Mouse (Mus musculus) liver (tissue): Measurements from ENCODE around the gene Tmem63c.

Source experiments
- DNase-seq: peaks from one replicate; pipeline ENCODE4 v3.0.0-alpha.2; 2020; ENCODE audit warnings: mixed read lengths

Tmem63c gene

DNA sequence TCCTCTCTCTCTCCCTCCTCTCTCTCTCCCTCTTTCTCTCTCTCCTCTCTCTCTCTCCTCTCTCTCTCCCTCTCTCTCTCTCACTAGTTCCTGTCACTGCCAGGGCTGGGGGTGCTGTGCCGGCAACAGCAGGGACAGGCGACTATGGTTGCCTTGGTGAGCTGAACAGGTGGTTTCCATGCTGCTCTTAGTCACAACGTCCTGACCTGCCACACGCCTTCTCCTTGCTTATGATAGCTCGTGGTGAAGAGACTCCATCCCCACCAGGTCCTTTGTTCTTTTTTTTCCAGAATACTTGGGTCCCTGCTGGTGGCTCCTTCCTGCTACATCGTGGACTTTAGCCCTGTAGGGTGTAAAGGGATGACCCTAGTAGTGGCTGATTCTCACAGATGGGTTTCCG lies 18.9 kb upstream of the Tmem63c start:
- no peak for DNase-seq

DNA sequence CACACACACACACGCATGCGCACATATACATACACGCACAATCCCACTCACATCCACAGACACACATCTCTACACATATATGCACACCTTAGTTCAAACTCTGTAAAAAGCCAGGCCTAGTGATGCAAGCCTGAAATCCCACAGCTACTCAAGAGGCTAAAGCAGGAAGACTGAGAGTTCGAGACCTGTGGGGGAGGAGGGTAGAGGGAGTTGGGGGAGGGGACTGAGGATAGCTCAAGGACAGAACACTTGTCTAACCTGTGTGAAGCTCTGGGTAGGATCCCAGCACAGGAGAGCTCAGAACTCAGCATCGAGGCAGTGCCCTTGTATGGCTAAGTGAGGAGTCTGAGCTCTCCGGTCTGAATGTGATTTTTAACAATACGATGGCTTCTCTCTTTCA lies 18.3 kb upstream of the Tmem63c start:
- no peak for DNase-seq

- no peak for DNase-seq
Observed at GRCm38 (mm10) chr12:87003606-87004005, 17.5 kb upstream of the Tmem63c start.

DNA sequence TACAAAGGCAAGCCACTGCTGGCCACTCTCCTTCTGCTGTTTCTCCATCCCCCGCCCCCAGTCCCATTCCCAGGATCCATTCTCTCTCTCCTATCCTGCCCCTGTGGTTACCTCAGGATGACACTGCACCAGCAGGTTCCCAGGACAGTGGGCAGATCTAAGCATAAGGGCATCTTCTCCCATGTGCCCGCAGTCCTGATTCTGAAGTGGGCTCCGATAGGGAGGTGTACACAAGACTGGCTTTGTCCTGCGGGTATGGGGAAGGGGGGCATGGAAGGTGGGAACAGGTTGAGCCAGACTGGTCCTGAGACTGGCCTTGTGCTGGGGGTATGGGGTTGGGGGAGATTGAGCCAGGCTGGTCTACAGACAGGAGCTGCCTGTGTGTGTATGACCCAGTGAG lies 16.5 kb upstream of the Tmem63c start:
- DNase-seq, result no peak

- peak; percentile 49 for DNase-seq
Observed at GRCm38 (mm10) chr12:87017041-87017440, 4.1 kb upstream of the Tmem63c start.

GRCm38 (mm10) chr12:87018756-87019155 lies 2.4 kb upstream of the Tmem63c start:
- no peak for DNase-seq

DNA sequence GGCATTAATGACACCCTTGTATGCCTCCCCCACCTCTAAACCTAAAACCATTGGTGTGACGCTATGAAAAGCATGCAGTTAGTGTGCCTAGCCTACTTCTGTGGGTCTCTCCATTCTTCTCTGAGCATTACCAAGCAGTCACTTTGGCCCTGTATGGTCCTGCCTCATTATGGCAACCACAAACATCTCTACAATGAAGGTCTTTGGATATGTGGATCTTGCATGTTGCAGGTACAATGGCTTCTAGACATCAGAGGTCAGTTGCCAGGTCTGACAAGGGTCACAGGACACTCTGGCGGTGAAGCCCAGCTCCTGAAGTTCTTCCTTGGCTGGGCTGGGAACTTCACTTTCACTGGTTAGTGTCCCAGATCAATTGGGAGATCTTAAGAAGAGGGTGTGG lies 866 bp downstream of the Tmem63c start:
- no peak for DNase-seq

- DNase-seq, result no peak
Observed at GRCm38 (mm10) chr12:87023456-87023855, 2.3 kb downstream of the Tmem63c start.

- peak; percentile 60 for DNase-seq
Observed at GRCm38 (mm10) chr12:87026109-87026870, 5.2 kb downstream of the Tmem63c start.

DNA sequence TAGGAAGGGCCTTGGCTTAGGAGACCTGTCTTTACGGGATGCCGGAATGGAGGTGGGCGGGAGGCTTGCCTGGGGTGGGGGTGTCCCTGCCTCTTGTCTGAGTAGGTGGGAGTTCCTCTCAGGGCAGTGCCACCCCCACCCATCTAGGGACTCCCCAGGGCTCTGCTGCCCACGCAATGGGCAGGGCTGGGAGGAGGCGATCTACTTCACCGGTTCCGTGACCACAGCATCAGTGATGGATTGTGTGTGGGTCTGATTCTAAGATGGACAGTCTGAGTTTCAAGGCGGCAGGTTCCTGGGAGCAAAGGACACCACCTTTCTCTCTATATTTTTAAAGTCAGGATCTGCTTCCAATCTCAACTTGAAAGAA lies 5.7 kb downstream of the Tmem63c start:
- no peak for DNase-seq

- DNase-seq, result no peak
Observed at GRCm38 (mm10) chr12:87027391-87027790, 6.3 kb downstream of the Tmem63c start.

DNA sequence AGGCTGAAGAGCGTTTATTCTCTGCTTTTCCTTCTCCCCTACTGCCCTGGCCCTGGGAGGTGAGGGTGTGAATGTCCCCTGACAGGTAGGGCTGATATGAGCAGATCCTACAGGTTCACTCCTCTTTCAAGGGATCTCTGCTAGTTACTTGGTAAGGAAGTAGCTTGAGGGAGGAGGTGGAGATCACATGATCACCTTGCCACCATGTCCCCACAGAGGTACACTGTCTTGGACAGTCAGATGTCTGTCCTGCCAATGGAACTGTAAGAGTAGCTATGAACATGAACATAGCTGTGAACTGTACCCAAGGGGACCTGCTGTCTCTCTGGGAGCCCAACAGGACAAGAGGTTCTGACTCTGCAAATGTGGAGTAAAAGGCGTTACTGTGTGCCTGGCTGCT lies 6.9 kb downstream of the Tmem63c start:
- no peak for DNase-seq

DNA sequence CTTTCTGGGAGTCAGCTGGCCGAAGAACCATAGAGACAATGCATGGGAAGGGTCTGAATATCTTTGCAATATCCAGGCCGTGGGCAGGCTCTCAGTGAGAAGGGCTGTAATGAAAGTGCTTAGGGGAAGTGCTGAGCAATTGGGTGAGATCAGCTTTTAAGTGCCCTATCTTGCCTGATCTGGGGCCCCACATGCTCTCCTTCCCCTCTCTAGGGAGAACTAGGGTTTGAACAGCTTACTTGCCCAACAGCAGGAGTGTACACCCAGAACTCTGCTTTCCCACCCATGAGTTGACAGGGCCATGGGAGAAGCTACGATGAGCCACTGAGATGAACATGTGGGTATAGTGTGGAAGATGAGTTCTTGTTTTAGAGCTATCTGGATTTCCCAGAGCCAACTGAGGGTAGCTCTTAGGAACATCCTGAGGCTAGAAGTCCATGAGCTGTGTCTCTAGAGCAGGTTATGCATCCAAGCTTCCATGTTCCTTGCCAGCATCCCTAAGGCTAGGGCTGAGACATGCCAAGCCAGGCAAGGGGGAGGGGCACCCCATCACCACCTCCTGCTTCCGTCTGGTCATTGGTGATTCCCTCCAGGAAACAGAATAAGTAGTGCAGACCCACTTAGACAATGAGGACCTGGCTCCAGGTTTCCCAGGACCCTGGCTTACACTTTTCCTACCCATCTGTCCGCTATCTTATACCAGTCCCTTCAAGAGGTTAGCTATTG lies 8.3 kb downstream of the Tmem63c start:
- no peak for DNase-seq

DNA sequence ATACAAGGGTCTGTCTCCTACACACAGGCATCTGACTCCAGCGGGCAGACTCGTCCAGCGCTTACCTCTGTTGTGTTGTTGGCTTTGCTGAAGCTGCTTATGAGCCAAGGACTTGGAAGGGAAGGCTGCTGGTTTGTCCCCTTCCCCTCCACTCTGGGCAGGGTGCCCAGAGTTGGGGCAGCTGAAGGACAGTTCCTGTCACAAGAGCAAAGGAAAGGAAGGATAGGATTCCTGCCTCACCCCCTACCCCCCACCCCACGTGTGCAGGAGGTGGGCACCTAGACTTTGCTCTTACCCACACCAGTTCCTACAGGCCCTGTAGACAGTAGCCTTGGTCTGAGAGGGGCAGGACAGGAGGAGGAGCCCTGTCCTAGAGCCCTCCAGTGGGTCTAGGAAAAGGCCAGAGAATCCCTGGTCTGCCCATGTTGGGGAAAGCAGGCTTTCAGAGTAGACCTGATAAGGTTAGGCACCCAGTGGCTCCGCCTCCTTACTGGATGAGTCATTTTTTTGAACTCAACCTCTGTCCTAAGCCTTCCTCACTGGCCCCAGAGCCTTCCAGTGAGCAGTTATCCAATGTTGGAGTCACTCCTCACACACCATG lies 10.1 kb downstream of the Tmem63c start:
- DNase-seq, result no peak

- no peak for DNase-seq
Observed at GRCm38 (mm10) chr12:87036631-87037030, 15.5 kb downstream of the Tmem63c start.

GRCm38 (mm10) chr12:87040166-87040565 lies 19.0 kb downstream of the Tmem63c start:
- no peak for DNase-seq

DNA sequence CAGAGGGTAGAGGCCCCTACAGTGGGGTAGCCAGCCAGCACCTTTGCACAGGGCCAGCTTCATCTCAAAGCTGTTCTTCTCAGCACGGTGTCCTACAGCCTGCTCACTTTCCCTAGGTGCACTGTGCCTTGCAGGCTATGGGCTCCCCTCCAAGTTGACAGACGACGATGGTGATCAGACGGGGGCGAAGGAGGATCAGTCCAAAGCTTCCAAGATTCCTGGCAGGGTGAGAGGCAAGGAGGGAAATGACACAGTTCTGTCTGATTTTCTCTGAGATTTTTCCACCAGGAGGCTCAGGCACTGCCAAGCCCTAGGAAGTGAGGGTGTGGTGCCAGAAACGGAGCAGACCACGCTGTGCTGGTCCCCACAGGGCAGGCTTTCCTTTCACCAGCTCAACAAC lies 19.7 kb downstream of the Tmem63c start:
- no peak for DNase-seq

GRCm38 (mm10) chr12:87042456-87042855 lies 21.3 kb downstream of the Tmem63c start:
- no peak for DNase-seq

DNA sequence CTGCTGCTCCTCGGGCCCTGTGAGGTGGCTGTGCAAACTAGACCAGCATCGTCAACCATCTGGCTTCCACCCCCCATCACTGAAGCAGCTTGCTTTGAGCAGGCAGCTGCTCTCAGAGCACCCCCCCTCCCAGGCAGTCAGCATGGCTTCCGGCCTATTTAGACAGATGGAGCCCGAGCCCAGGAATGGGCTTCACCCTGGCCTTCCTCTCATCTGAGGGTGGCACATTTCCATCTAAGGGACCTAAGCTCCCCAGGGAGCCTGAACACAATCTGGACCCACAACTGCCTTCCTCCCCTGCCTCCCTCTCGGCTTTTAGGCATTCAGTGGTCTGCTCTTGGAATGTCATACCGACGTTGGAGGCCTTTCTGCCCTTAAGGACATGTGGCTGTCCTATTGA lies 22.1 kb downstream of the Tmem63c start:
- no peak for DNase-seq

DNA sequence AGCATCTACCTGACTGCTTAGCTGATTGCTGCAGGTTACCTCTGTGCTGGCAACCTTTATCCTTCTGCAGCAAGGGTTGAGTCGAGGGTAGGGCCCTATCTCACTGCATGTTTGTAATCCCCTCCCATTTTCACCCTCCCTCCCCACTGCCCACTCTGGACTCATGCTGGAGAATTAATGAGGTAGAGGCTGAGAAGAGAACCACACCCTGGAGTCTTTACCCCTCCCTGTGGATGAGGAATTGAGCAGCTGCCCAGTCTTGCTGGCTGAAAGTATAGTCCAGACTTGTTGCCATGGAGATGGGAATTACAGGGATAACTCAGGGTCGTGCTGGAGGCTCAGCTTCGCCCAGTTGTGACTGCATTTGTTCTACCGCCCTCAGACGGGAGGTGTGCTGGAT lies 23.6 kb downstream of the Tmem63c start:
- DNase-seq, result no peak

- DNase-seq, result no peak
Observed at GRCm38 (mm10) chr12:87047536-87047935, 26.4 kb downstream of the Tmem63c start.

DNA sequence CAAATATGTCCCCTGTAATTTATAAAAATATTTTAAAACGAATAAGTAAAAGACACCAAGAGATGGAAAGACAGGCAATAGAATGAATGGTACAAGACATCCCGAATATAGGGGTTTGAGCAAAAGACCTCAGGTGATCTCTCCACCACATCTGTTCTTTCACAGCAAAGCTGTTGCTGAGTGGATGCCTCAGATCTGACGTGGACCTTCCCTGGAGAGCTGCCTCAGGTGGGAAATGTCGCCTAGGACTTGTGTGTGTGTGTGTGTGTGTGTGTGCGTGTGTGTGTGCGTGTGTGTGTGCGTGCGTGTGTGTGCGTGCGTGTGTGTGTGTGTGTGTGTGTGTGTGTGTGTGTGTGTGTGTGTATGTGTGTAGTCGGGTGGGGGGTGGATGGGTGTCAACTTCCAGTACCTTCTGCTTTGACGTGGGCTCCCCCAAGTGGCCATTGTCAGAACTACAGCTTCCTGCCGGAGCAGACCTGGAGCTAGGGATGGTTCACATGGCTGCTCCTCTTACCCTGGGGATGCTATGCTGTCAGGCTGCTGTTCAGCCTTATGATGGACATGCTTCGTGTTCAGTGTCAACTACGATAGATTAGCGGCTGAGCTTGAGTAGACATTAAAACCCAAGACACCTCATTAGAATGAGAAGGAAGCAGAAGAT lies 31.7 kb downstream of the Tmem63c start:
- DNase-seq, result peak; percentile 78

DNA sequence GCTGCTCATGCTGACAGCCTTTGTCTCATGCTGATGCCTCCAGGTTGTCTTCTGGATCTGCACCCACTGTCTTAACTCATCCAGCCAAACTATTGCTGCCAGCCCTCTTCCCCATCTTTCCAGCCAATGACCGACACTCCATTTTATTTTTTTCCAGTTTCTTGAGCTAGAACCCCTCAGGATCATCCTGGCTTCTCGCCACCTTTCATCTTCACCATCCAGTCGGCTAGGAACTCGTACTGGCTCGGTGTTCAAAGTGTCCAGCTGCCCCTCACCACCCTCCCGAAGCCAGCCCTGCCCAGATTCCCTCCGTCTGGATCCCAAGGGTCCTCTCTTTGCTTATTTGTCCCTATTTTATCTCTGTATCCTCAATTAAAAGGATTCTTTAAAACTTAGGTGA lies 33.7 kb downstream of the Tmem63c start:
- DNase-seq, result no peak

GRCm38 (mm10) chr12:87057066-87057465 lies 35.9 kb downstream of the Tmem63c start:
- DNase-seq, result no peak
